Mouse (Mus musculus): ENCODE measurements around the gene Enah.
A peak's percentile ranks its signal among the peaks of the same experiment; 100 is the strongest.

Gene Enah

DNA sequence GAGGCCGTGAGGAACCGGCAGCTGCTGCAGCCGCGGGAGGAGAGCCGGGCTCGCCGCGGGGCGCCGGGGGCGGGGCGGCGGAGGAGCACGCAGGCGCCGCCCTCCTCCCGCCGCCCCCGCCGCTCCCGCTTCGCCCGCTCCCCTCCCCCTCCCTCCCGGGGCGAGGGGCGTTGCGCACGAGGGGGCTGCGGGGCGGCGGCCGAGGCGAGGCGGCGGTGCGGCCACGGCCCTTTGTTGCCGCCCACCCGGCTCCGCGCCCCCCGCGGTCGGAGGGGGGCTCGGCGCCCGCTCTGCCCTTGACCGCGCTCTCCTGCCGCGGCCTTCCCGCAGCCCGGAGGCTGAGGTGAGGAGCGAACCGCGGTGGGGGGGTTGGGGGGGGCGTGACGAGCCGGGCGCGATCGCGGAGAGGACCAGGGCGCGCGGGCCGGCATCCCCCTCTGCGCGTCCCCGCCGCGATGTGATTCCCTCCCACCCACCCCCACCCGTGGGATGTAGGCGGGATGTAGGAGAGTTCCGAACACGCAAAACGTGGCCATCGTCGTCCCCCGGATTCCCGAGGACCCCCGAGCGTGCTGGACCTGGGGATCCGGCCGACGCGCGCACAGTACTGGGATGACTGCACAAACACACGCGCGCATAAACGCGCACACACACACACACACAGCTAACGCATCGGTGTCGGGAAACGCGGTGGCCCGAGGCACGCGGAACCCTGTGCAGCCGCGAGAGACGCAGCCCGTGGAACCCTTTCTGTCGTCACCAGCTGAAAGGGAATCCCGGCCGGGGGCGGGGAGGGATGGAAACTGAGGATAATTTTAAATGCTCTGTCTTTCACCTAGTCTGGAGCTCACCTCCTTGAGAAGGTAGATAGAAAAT lies at the start of gene Enah:
Gene Enah (minus strand): TSS at position 65 of the 876 bp plus-strand sequence.
- peak; percentile 55 for DNase-seq (ENCODE audit: low spot score)

DNA sequence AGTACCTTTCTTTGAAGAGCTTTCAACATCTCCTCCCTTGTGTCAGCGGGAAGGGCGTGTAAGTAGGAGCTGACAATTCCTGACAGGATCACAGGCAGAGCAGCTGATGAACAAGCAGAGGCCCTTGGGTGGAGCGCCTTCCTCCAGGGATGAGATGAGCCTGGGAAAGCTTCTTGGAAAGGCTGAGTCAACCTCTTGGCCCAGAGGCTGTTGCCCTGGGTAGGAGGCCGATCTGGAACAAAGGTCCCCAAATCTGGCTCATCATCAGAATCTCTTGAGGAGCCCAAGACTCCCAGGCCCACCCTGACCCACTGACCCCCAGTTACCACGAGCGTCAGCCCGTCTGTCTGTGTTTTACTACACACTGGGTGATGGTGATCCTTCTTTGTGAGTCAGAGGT lies 48.3 kb upstream of the Enah start:
- DNase-seq (ENCODE audit: low spot score), result no peak

DNA sequence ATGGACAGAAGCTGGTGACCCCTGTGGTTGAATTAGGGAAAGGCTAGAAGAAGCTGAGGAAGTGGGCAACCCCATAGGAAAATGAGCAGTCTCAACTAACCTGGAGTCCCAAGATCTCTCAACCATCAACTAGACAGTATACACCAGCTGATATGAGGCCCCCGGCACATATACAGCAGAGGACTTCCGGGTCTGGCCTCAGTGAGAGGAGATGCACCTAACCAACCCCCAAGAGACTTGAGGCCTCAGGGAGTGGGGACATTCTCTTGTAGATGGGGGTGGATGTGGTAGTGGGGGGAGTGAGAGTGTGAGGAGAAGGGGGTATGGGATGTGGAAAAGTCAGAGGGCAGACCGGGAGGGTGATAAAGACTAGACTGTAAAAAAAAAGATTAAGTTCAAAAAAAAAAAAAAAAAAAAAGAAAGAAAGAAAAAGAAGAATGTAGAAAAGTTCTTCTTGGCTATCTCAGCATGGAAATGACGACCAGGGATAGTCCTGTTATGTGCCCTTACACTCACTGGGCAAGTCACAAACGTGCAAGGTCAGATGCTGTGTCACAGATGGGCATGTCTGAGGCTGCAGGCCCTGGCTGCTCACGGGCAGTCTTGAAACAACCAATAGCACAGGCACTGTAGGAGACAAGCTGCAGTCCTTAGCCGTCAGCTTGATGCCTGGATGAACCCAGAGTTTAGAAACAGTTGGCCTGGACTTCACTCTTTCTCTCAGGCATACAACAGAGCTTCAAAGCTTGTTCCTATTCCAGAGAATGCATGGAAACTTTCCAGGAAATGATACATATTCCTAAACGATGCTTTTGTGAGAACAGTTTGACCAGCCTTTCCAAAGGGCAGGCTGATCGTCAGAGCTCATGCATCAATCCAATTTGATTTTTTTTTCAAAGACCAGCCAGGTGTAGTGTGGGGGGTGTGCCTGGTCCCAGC lies 47.0 kb upstream of the Enah start:
- no peak for DNase-seq (ENCODE audit: low spot score)

- DNase-seq (ENCODE audit: low spot score), result no peak
Measured at GRCm38 (mm10) chr1:182063716-182064115, 43.9 kb upstream of the Enah start.

DNA sequence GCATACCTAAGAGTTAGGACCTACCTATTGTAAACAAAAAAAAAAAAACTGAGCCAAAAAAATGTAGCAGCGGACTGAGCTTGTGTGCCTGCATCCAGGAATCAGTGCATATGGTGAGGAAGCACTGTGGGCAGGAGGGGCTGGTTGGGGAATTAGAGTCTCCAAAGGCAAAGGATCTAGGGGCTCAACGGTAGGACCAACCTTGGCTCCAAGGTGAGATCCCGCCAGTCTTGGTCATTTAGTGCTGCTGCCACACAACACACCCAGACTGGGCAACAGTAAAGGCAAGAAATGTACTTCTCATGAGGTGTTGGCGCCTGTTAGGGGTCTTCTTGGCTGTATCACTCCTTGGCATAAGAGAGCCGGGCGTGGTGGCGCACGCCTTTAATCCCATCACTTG lies 43.0 kb upstream of the Enah start:
- no peak for DNase-seq (ENCODE audit: low spot score)

DNA sequence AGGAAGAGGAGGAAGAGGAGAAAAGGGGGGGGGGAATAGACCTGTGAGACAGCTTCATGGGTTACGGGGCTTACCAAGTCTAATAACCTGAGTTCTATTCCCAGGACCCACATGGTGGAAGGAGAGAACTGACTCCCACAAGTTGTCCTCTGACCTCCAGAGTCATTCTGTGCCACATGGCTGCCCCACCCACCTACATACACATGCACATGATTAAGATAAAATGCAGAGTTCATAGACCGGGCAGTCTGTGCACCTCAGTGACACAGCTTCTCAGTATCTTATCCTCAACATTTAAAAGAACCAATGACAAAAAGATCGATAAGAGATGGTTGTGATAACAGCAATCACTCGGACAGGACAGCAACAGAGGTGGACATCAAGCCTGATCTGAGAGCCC lies 41.4 kb upstream of the Enah start:
- DNase-seq (ENCODE audit: low spot score), result no peak

- DNase-seq (ENCODE audit: low spot score), result no peak
Measured at GRCm38 (mm10) chr1:182059806-182060205, 40.0 kb upstream of the Enah start.

DNA sequence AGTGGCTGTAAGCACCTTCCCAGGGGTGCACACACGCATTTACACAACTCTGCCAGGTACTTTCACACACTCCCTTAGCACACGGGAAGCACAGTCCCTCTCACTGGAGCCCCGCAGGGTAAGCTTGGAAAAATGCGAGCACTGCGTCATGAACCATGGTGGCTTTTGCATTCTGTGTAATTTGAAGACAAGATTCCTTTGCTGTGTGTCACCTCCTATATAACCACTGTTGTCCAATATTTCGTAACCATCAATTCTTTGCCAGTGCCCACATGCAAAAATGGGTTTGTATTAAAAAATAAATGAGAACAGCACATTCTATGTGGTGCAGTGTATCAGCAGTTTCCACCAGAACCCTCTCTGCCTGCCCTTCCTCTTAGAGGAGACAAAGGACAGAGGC lies 38.2 kb upstream of the Enah start:
- no peak for DNase-seq (ENCODE audit: low spot score)

- no peak for DNase-seq (ENCODE audit: low spot score)
Measured at GRCm38 (mm10) chr1:182055122-182055521, 35.3 kb upstream of the Enah start.

DNA sequence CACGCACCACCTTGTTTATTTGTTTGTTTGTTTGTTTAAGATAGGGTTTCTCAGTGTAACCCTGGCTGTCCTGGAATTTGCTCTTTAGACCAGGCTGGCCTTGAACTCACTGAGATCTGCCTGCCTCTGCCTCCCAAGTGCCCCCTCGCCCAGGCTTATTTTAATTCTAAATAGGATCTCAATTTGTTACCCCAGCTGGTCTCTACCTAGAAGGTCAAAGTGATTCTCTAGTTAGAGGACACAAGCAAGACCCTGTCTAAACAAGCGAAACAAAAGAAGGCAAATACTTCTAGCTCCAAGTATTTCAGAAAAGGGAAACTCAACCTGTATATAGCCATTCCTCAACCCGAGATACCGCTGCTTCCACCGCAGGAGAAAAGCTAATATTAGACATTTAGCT lies 34.9 kb upstream of the Enah start:
- no peak for DNase-seq (ENCODE audit: low spot score)

GRCm38 (mm10) chr1:182052973-182053372 lies 33.2 kb upstream of the Enah start:
- DNase-seq (ENCODE audit: low spot score), result no peak

DNA sequence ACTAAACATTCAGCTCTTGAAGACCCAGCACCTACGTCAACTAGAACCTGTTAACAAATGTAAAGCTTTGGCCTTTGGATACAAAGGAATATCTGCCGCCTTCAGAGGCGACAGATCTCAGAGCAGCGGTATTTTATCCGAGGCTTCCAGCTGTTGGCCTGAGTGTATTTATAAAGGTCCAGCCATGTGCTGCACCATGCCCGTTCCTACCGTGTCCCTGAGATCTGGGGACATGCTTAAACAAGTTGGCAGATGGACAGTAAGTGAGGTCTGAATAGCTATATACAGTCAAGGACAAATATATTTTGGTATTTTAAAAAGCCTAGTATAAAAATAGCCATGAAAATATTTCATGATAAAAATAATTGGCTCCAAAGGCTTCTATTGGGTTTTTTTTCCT lies 32.6 kb upstream of the Enah start:
- DNase-seq (ENCODE audit: low spot score), result no peak

GRCm38 (mm10) chr1:182049813-182050212 lies 30.0 kb upstream of the Enah start:
- DNase-seq (ENCODE audit: low spot score), result no peak

GRCm38 (mm10) chr1:182048101-182048500 lies 28.3 kb upstream of the Enah start:
- DNase-seq (ENCODE audit: low spot score), result no peak

DNA sequence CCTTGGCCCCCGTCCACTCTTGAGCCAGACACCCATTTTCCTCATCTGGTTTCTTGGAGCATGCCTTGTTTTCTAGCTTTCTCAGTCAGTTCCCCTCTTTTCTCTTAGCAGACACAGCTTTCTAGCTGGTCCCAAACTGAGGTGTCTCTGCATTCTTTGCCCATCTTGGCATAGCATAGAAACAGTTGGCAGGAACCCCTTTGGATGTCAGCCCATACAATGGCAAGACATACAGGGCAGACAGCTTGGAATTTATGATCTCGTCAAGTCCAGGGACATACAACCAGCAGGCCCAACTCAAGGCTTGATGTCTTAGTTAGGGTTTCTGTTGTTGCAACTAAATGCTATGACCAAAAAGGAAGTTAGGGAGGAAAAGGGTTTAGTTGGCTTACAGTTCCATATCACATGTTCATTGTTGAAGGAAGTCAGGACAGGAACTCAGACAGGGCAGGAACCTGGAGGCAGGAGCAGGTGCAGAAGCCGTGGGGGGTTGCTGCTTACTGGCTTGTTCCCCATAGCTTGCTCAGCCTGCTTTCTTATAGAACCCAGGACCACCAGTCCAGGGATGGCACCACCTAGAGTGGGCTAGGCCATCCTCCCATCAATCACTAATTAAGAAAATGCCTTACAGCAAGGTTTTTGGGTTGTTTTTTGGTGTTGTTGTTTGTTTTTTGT lies 27.4 kb upstream of the Enah start:
- no peak for DNase-seq (ENCODE audit: low spot score)

GRCm38 (mm10) chr1:182045208-182045607 lies 25.4 kb upstream of the Enah start:
- DNase-seq (ENCODE audit: low spot score), result peak; percentile 20

GRCm38 (mm10) chr1:182040538-182040937 lies 20.7 kb upstream of the Enah start:
- DNase-seq (ENCODE audit: low spot score), result no peak

GRCm38 (mm10) chr1:182031757-182032156 lies 12.0 kb upstream of the Enah start:
- DNase-seq (ENCODE audit: low spot score), result no peak

- DNase-seq (ENCODE audit: low spot score), result no peak
Measured at GRCm38 (mm10) chr1:182031066-182031465, 11.3 kb upstream of the Enah start.

- no peak for DNase-seq (ENCODE audit: low spot score)
Measured at GRCm38 (mm10) chr1:182029989-182030649, 10.3 kb upstream of the Enah start.

- DNase-seq (ENCODE audit: low spot score), result no peak
Measured at GRCm38 (mm10) chr1:182028231-182029210, 8.7 kb upstream of the Enah start.
